Mouse (Mus musculus) forebrain, postnatal 0 days (tissue): ENCODE results near the gene Hfe2. TPM values are rescaled to one million over a fixed set of nuclear protein-coding genes. Genes with fewer than 3 reads are reported as not detected.

Source experiments
- ATAC-seq: fragments of 200-750 bp; cut with Nextera tagmentation; 2 replicates; pipeline ENCODE4 v1.8.0; 2017; ENCODE audit warnings: mild to moderate bottlenecking, moderate library complexity
- DNase-seq: peaks from one replicate; pipeline ENCODE4 v3.0.0-alpha.2; 2015
- H3K27ac ChIP-seq: fragments of 300-500 bp; sonication (generic); 2 replicates; pipeline ENCODE4 v1.5.1; 2014; ENCODE audit warnings: low read depth, mild to moderate bottlenecking, antibody characterized with exemption, low read length, moderate library complexity, mixed read lengths
- H3K27me3 ChIP-seq: fragments of 300-500 bp; sonication (generic); 2 replicates; pipeline ENCODE4 v1.6.1; 2014; ENCODE audit warnings: mild to moderate bottlenecking, low read length, mixed read lengths; ENCODE audit not compliant: insufficient read depth
- H3K36me3 ChIP-seq: fragments of 300-500 bp; sonication (generic); 2 replicates; pipeline ENCODE4 v1.6.1; 2014; ENCODE audit warnings: mild to moderate bottlenecking, moderate library complexity; ENCODE audit not compliant: insufficient read depth
- H3K4me1 ChIP-seq: fragments of 300-500 bp; sonication (generic); 2 replicates; pipeline ENCODE4 v1.6.1; 2014; ENCODE audit warnings: antibody characterized with exemption; ENCODE audit not compliant: insufficient read depth
- H3K4me2 ChIP-seq: fragments of 300-500 bp; sonication (generic); 2 replicates; pipeline ENCODE4 v1.6.1; 2014; ENCODE audit warnings: low read depth, mild to moderate bottlenecking, moderate library complexity
- H3K4me3 ChIP-seq: fragments of 300-500 bp; sonication (generic); 2 replicates; pipeline ENCODE4 v1.5.1; 2014; ENCODE audit warnings: low read depth, low read length, mixed read lengths
- H3K9ac ChIP-seq: fragments of 300-500 bp; sonication (generic); 2 replicates; pipeline ENCODE4 v1.6.1; 2014; ENCODE audit warnings: mild to moderate bottlenecking
- H3K9me3 ChIP-seq: fragments of 300-500 bp; sonication (generic); 2 replicates; pipeline ENCODE4 v1.6.1; 2016; ENCODE audit warnings: low read length
- CTCF ChIP-seq: sonication (generic); IDR thresholded peaks from 2 replicates; pipeline ENCODE4 v1.5.1; 2016; ENCODE audit warnings: antibody characterized with exemption, control low read depth, low read depth
- WGBS: fragments of 180-500 bp; shearing (Covaris S2); extraction: QIAGEN DNeasy Blood & Tissue Kit; methylation state at CpG from one replicate; pipeline ENCODE4 v1.1.7; 2014; 5-methylcytosine and 5-hydroxymethylcytosine counted together
- polyA plus RNA-seq: library from polyadenylated mRNA; unstranded; fragments of >200 nt; fragmentation: Nextera tagmentation; extraction: Ambion mirVana; gene quantifications from 2 replicates; pipeline ENCODE4 v1.2.1, GENCODE M21; 2015
- total RNA-seq: library from RNA; depleted of rRNA; stranded (reverse); fragments of >200 nt; gene quantifications from 2 replicates; pipeline ENCODE4 v1.2.3, GENCODE M21; 2014

Gene Hfe2
- total and polyA plus RNA-seq, 2 experiments from 2014 or later, result 1.4 to 1.6 TPM

DNA sequence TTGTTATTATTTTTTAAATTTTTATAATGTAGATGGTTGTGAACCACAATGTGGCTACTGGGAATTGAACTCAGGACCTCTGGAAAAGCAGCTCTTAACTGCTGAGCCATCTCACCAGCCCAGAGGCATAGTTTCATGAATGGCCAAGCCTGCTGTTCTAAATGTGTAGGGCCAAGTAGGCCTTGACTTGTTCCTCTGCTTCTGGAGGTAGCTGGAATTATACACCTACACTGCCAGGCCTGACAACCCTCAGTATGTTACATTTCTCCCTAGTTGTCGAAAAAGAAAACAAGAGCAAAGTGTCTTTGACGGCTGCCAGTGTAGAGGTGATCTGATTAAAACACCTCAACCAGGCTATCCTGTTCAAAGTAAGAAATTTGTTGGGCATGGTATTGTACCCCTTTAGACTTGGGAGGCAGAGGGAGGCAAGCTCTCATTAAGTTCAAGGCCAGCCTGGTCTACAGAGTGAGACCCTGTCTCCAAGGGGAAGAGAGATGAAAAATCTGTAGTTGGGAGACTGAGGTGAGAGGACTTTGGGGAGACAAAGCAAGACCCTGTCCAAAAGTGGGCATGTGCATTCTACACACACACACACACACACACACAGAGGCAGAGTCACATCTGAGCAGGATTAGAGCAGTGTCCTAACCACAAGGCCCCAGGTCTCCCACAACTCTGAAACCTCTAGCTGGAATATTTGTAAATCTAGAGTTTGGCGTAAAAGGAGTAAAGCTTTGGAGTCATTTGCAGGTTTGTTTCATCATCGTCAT is 26.3 kb upstream of the Hfe2 start:
- no peak overlapping the region for H3K27ac ChIP-seq
- no peaks in the 10 kb centered on the region for H3K9me3 ChIP-seq
- WGBS, result 84% methylated on average over 4 of the region's 4 CpGs
- no peaks in the 10 kb centered on the region for H3K4me1 ChIP-seq
- H3K36me3 ChIP-seq, result no peaks in the 10 kb centered on the region
- TF ChIP-seq CTCF, result no peak
- no peak for DNase-seq
- no peak for ATAC-seq
- peak overlapping the region; percentile 98 for H3K4me2 ChIP-seq
- H3K4me3 ChIP-seq, result peak overlapping the region; percentile 72; the same call in 1 of the 2 replicates
- H3K27me3 ChIP-seq, result no peaks in the 10 kb centered on the region
- no peak overlapping the region for H3K9ac ChIP-seq

DNA sequence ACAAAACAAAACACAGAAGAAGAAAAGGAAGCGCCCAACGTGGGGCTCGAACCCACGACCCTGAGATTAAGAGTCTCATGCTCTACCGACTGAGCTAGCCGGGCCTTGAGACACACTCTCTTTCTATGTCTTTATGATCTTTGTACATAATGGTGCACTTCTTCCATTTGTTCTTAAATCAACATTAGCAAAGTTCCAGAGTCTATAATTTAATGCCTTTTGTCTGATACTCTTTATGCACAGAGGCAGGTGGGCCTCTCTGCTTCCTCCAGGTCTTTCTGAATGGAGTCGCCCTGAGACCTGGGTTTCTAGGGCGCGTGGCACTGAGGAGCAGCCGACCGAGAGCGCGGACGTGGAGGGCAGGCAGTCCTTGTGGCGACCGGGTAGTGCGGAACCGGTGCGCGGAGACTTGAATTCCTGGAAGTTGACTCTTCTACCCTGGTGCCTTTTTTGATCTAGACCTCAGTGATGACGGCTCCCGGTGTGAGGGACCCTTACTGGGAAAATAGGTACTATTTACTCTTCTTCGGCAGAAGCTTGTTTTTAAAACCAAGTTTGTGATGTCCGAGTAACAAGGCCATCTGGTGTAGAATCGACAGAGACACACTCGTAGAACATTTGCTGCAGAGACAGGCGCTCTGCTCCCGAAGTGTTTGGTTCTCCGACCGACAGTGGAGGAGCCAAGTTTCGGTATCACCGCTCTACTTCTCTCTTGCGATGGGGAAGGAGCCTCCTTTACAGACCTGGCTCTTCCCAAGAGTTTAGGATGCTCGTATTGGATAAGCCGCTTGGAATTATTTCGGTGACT is 25.3 kb upstream of the Hfe2 start:
- no peaks in the 10 kb centered on the region for H3K36me3 ChIP-seq
- 0% methylated on average over 36 of the region's 36 CpGs for WGBS
- H3K27me3 ChIP-seq, result no peaks in the 10 kb centered on the region
- peak; percentile 32 for ATAC-seq
- peak overlapping the region; percentile 82 for H3K27ac ChIP-seq
- peak overlapping the region; percentile 72 for H3K4me3 ChIP-seq
- DNase-seq, result peak; percentile 92
- no peak for TF ChIP-seq CTCF
- no peaks in the 10 kb centered on the region for H3K9me3 ChIP-seq
- H3K4me1 ChIP-seq, result no peaks in the 10 kb centered on the region
- peak overlapping the region; percentile 65 for H3K9ac ChIP-seq
- peak overlapping the region; percentile 98 for H3K4me2 ChIP-seq

DNA sequence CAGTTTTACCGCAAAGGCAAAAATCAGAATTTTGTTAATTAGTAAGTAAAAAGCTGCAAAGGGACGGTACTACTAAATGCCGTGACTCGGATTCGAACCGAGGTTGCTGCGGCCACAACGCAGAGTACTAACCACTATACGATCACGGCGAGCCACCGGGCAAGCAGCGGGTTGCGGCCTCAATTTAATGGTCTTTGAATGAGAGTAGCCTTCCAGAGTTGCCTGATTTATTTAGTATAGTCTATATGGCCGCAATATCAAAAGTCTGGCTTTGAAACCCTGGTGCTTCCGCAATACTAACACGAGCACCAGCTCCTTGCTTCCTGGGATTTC is 24.7 kb upstream of the Hfe2 start:
- DNase-seq (peak; percentile 96), ATAC-seq (peak; percentile 75)
- Histone ChIP-seq H3K4me3 (peak overlapping the region; percentile 72), H3K4me2 (peak overlapping the region; percentile 98), H3K27ac (peak overlapping the region; percentile 85), H3K9ac (peak overlapping the region; percentile 65), H3K4me1 (no peaks in the 10 kb centered on the region), H3K36me3 (no peaks in the 10 kb centered on the region), H3K27me3 (no peaks in the 10 kb centered on the region), H3K9me3 (no peaks in the 10 kb centered on the region)
- no peak for TF ChIP-seq CTCF
- WGBS, result under 1% methylated on average over 17 of the region's 17 CpGs

DNA sequence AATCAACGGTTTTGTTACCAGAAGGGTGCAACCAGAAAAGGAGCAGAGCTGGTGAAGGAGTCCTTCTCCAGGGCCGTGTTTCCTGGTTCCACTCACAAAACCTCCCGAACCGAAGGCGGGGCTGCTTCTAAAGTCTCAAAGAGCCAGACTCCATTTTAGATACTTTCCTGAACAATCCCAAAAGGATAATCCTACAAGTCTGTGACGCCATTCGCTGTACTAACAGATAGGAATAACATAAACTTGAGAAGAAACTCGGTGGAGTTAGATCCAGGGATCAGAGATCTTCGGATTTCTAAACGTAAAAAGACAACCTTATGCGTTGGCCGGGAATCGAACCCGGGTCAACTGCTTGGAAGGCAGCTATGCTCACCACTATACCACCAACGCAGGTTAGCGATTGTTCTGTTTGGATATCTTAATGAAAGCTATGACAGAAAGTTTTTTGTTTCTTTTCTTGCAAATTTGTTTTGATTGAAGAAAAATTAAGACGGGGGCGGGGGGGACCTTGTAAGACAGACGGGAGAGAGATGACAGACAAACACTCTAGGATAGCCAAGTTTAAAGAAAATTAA is 24.2 kb upstream of the Hfe2 start:
- peak; percentile 94 for DNase-seq
- 0% methylated on average over 19 of the region's 19 CpGs for WGBS
- H3K4me3 ChIP-seq, result peak overlapping the region; percentile 72
- H3K36me3 ChIP-seq, result no peaks in the 10 kb centered on the region
- H3K9ac ChIP-seq, result peak overlapping the region; percentile 65
- peak; percentile 78 for ATAC-seq
- H3K27ac ChIP-seq, result peak overlapping the region; percentile 85
- no peaks in the 10 kb centered on the region for H3K4me1 ChIP-seq
- peak overlapping the region; percentile 98 for H3K4me2 ChIP-seq
- no peak for TF ChIP-seq CTCF
- H3K27me3 ChIP-seq, result no peaks in the 10 kb centered on the region
- no peaks in the 10 kb centered on the region for H3K9me3 ChIP-seq

DNA sequence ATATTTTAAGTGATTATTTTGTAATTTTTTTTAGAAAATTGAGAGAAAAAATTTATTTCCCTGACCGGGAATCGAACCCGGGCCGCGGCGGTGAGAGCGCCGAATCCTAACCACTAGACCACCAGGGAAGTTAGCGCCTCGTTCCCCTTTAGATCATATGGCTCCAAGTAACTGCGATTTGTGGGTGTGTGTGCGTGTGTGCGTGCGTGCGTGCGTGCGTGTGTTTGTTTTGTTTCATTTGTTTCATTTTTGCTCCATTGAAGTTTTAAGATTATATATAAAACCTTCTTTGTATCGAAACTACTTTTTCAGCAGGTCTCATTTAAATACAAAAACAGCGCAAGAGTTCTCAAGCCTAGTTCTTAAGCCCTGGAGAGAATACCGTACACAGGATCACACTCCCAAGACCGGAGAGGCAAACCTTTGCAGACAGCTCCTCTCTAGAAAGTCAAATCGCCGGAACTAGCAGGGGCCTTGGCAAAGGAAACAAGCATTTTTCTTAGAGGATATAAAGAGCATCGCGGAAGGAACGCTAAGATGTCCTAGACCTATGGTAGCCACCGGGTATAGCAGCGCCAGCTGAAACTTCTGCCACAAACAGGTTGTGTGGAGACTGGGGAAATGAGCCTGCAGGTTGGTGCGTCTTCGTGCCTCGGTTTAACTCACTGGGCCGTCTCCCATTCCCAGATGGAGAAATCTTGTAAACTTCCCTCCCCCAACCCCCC is 23.4 kb upstream of the Hfe2 start:
- Histone ChIP-seq H3K4me2 (peak overlapping the region; percentile 98), H3K4me3 (peak overlapping the region; percentile 72), H3K4me1 (no peaks in the 10 kb centered on the region), H3K9me3 (no peaks in the 10 kb centered on the region), H3K27me3 (no peaks in the 10 kb centered on the region), H3K36me3 (no peaks in the 10 kb centered on the region), H3K9ac (peak overlapping the region; percentile 39), H3K27ac (peak overlapping the region; percentile 42; the same call in 1 of the 2 replicates)
- WGBS, result under 1% methylated on average over 32 of the region's 32 CpGs
- ATAC-seq, result peak; percentile 76
- peak; percentile 97 for DNase-seq
- TF ChIP-seq CTCF, result no peak

DNA sequence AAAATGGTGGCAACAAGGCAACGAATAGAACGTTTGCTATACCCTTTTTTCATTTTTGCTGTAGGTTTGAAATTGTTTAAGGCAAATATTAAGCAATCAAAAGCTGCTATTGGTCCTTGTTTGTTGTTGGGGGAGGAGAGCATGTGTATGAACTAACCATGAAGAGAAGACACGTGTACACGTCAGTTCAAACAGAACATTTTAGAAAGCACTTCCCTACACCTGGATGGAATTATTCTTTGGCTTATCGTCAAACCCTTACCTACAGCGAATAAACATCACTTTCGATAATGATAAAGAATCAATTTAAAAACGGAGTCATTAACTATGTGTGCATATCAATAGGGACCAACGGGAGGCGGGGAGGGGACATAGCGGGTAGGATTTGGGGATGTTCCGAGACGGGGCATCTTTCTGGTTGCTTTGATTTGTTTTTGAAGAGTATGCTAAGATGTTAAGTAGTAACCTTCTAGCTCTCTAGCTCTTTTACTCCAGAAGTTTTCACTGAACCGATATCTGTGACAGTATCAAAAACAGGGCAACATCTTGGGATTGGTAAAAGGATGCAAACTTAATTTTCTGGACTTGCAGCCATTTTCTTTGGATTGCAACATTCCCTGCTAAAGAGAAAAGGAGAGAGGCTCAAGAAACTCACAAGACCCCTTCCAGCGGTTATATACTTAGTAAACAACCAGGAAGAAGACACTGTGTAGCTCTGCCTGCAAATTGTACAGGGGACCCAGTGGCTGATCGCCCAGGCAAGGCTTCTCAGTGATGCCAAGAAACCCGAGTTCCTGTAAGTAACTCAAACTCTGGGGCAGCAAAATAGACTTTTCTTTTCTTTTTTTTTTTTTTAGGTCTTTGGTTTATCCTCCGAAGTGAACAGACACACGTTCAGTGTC is 22.5 kb upstream of the Hfe2 start:
- H3K27me3 ChIP-seq, result no peaks in the 10 kb centered on the region
- H3K4me3 ChIP-seq, result peak overlapping the region; percentile 72
- under 1% methylated on average over 19 of the region's 19 CpGs for WGBS
- no peaks in the 10 kb centered on the region for H3K36me3 ChIP-seq
- DNase-seq (no peak), ATAC-seq (no peak)
- H3K9me3 ChIP-seq, result no peaks in the 10 kb centered on the region
- peak overlapping the region; percentile 40 for H3K9ac ChIP-seq
- no peaks in the 10 kb centered on the region for H3K4me1 ChIP-seq
- H3K4me2 ChIP-seq, result peak overlapping the region; percentile 98
- no peak for TF ChIP-seq CTCF
- H3K27ac ChIP-seq, result no peak overlapping the region
